Mouse (Mus musculus): ENCODE measurements at regions not wholly inside any gene's neighbourhood (a gene's known extent, or its start where the extent isn't known, plus 50 kb on each side); places are given as distances from the start of the nearest gene placed in this dataset.

DNA sequence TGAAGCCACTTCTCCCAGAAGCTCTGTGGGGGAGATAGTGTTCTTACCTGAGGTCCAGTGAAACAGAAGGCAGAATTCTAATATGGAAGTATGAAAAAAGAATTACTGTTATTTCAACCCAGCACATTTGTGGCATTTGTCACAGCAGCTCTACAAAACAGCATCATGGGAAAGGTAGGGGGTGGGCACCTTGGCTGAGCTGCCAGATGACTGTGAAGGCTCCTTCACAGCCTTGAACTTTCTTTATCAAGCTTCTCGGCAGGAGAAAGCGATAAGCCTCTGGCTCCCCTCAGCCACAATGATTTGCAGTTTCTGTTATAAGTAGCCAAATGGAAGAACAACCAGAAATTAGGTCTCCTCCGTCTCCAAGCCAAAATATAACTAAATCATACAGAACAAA lies 249.5 kb downstream of the Spry2 start:
- intact Hi-C loops (cut with DNase I), result no loop called here
- DNase-seq, result no peak

GRCm38 (mm10) chr14:105644428-105644827 lies 252.2 kb downstream of the Spry2 start:
- no peak for DNase-seq
- intact Hi-C loops (cut with DNase I), result no loop called here

GRCm38 (mm10) chr14:105643285-105643957 lies 253.2 kb downstream of the Spry2 start:
- intact Hi-C loops (cut with DNase I), result no loop called here
- DNase-seq, result no peak

- intact Hi-C loops (cut with DNase I), result no loop called here
These were observed 264.3 kb downstream of the Spry2 start for GRCm38 (mm10) chr14:105632335-105632734.

GRCm38 (mm10) chr14:105631681-105632031 lies 265.0 kb downstream of the Spry2 start:
- intact Hi-C loops (cut with DNase I), result no loop called here
- no peak for DNase-seq

More at GRCm38 (mm10) chr14:105632335-105632734, 264.3 kb downstream of the Spry2 start:
- DNase-seq, result no peak

- intact Hi-C loops (cut with DNase I), result no loop called here
These were observed 265.5 kb downstream of the Spry2 start for GRCm38 (mm10) chr14:105630867-105631680.

DNA sequence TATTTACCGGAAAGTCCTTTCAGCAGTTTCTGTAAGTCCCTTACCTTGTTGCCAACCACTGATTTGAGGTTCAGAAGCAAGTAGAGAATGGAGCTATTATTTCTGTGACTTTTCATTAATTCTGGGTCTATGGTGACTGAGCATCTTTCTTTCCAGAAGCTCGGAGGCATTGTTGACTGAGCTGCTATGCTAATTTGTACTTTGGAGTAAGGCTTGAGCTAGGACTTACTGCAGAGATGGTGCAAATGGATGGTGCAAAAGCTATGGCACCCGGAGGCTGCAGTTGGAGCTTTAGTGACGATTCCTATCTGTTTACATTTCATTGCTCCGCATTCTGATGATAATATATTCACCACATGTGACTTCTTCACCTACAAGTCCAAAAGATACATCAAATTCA lies 266.2 kb downstream of the Spry2 start:
- DNase-seq, result no peak
- intact Hi-C loops (cut with DNase I), result no loop called here

More at GRCm38 (mm10) chr14:105630867-105631680, 265.5 kb downstream of the Spry2 start:
- DNase-seq, result no peak

- intact Hi-C loops (cut with DNase I), result no loop called here
- DNase-seq, result no peak
These were observed 267.9 kb downstream of the Spry2 start for GRCm38 (mm10) chr14:105628673-105629072.

GRCm38 (mm10) chr14:105624387-105624786 lies 272.2 kb downstream of the Spry2 start:
- DNase-seq, result no peak
- intact Hi-C loops (cut with DNase I), result no loop called here

- intact Hi-C loops (cut with DNase I), result no loop called here
- DNase-seq, result no peak
These were observed 274.5 kb downstream of the Spry2 start for GRCm38 (mm10) chr14:105622166-105622565.

DNA sequence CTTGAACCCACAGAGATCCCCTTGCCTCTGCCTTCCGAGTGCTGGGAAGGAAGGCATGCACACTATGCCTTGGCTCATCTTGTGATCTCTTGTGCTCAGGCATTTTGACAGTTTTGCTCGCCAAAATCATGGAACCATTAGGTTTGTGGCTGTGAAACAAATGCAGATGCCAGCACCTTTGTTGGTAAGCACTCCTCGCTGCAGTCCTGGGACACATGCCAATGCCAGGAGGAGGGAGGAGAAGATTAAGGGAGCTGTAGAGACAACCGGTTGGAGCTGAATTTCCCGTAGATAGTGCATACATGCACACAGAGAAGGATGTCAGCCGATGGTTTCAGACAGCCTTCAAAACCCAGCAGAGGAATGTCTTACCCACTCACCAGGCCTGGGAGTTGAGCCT lies 275.5 kb downstream of the Spry2 start:
- DNase-seq, result peak in 1 of 2 experiments; percentile 4
- intact Hi-C loops (cut with DNase I), result no loop called here

DNA sequence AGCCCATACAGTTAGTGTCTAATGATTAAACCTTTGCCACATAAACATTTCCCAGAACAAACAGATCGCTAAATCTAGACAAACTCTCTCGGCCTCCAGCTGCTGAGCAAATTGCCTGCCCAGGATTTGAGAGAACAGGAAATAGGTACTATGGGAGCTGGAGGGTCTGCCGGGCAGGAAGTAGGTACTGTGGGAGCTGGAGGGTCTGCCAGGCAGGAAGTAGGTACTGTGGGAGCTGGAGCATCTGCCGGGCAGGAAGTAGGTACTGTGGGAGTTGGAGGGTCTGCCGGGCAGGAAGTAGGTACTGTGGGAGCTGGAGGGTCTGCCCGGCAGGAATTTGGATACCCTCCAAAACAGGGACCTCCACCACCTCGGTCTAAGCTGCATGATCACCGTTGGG lies 277.2 kb downstream of the Spry2 start:
- DNase-seq, result no peak
- intact Hi-C loops (cut with DNase I), result no loop called here

DNA sequence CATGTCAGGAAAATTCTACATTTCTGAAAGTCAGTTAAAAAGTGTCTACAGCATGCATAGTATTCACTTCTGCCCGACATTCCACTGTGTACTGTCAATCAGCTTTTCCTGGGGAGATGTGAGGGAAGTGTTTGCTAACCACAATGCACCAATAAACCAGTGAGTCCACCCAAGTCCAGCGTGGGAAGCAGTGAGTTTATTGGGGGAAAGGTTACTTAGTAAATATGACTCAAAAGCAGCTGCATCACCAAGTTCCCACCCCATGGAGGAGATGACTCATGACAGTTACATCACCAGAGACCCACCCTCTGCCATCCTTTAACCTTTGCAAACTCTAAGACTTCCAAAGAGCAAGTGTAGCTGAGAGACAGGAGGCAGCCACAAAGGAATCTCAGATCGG lies 280.9 kb downstream of the Spry2 start:
- peak in 1 of 2 experiments; percentile 7 for DNase-seq
- intact Hi-C loops (cut with DNase I), result no loop called here

GRCm38 (mm10) chr14:105612794-105613193 lies 283.8 kb downstream of the Spry2 start:
- DNase-seq, result no peak
- intact Hi-C loops (cut with DNase I), result no loop called here

GRCm38 (mm10) chr14:105608804-105609203 lies 287.8 kb downstream of the Spry2 start:
- intact Hi-C loops (cut with DNase I), result no loop called here

GRCm38 (mm10) chr14:105606551-105606950 lies 290.1 kb downstream of the Spry2 start:
- no peak for DNase-seq
- intact Hi-C loops (cut with DNase I), result no loop called here

More at GRCm38 (mm10) chr14:105608804-105609203, 287.8 kb downstream of the Spry2 start:
- no peak for DNase-seq

DNA sequence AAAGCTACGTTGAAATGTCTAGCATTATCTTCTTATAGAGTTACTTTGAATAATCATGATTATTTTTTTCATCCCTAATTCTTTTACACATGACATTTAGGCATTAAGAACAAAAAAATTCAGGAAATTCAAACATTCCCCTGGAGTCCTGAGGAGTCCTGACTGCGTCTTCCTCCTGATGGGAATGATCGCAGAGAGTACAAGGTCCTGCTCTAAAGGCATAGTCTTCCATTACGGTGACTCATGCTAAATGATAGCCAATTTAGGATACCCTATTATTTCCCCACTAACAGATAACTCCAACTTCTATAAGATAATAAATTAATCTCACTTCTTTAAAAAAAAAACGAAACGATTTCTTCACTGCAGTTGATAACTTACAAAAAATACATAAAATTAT lies 292.2 kb downstream of the Spry2 start:
- intact Hi-C loops (cut with DNase I), result no loop called here
- no peak for DNase-seq

GRCm38 (mm10) chr14:105603047-105603461 lies 293.6 kb downstream of the Spry2 start:
- intact Hi-C loops (cut with DNase I), result no loop called here
- DNase-seq, result no peak

DNA sequence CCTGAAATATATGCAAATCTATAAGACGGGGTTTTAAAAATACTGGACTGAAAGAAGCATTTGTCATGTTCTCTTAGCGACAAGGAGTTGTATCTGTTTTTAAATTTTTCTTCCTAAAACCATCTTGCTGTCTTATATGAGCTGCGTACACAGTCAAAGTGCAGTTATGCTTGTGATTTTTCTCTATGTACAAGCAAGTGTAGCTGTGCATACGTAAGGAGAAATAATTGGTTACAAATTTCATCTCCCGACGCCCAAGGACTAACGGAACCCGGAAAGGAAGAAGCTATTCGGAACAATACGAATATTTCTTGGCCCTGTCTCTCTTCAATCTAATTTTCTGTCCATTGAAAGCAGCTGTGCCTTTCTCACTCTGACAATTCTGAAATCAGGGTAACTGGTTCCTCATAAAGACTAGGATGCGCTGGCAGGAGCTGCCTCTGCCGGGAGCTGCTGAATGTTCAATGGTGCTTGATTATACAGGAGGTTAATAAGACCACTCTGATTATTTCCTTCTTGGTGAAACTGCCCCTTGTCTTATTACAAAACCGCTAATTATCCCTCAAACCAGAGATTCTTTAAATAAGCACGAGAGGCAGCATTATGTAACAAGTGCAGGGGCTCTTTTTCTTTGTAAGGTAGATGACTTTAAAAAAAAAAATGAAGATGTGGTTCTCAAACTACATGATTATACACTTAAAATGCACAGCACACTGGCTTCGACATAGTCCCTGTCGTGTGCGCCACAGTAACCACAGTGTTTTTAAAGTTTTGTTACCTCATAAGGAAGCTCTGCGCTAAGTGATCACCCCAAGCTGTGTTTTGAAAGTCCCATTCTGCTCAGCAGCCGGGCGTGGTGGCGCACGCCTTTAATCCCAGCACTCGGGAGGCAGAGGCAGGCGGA lies 296.8 kb downstream of the Spry2 start:
- no peak for DNase-seq
- intact Hi-C loops (cut with DNase I), result no loop called here

DNA sequence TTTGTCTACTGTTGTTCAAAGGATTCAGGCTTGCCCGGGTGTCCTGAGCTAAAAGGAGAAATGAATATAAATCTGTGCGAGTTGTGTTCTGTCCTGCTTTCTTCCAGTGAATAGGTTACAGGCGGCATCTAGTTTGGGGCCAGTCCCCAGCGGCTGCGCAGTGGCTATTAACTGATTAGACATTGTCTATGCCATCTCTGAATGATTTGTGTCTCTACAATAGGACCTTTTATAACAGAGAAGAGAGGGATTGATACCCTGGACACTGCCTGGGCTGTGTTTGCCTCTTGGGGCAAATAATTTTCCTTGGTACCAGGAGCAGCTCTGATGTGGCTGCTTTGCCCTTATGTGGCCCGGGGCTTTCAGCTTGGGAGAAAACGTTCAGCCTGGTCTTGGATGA lies 306.9 kb downstream of the Spry2 start:
- intact Hi-C loops (cut with DNase I), result no loop called here
- DNase-seq, result no peak

- DNase-seq, result no peak
- intact Hi-C loops (cut with DNase I), result no loop called here
These were observed 307.4 kb downstream of the Spry2 start for GRCm38 (mm10) chr14:105589261-105589660.

All from heart, postnatal 36 days (tissue).